18 mouse cellular contexts compared by ENCODE assay signal in genomic region chr3:128886678-128887077, GRCm38 (mm10).
"Had no signal": no experiment of that assay in that cellular context is flagged by ENCODE, and none has a peak within 500 bp of the region (broad histone marks: within the 10 kb centered on the region; RNA-seq: fewer than 3 reads in every experiment).

No protein-coding gene starts in this region.

- H3K4me2 ChIP-seq: limb, embryonic 12.5 days; liver, embryonic 12.5 days; liver, embryonic 15.5 days; midbrain, embryonic 15.5 days; neural tube, embryonic 13.5 days had no signal

- H3K27ac ChIP-seq: kidney, postnatal 0 days; layer of hippocampus, adult 2 months; limb, embryonic 12.5 days; liver, embryonic 12.5 days; liver, embryonic 15.5 days; midbrain, embryonic 10.5 days; midbrain, embryonic 15.5 days; neural tube, embryonic 13.5 days had no signal

- H3K36me3 ChIP-seq: limb, embryonic 12.5 days; liver, embryonic 12.5 days; liver, embryonic 15.5 days; midbrain, embryonic 10.5 days; midbrain, embryonic 15.5 days; neural tube, embryonic 13.5 days had no signal

- H3K9ac ChIP-seq: limb, embryonic 12.5 days; liver, embryonic 12.5 days; liver, embryonic 15.5 days; midbrain, embryonic 15.5 days; neural tube, embryonic 13.5 days had no signal

- H3K9me3 ChIP-seq: limb, embryonic 12.5 days; liver, embryonic 12.5 days; liver, embryonic 15.5 days; midbrain, embryonic 10.5 days; midbrain, embryonic 15.5 days; neural tube, embryonic 13.5 days had no signal

- H3K27me3 ChIP-seq: liver, embryonic 12.5 days; liver, embryonic 15.5 days; megakaryocyte, embryonic 14.5 days; midbrain, embryonic 15.5 days; neural tube, embryonic 13.5 days had no signal

- H3K4me3 ChIP-seq: layer of hippocampus, adult 2 months; limb, embryonic 12.5 days; liver, embryonic 12.5 days; liver, embryonic 15.5 days; megakaryocyte, embryonic 14.5 days; midbrain, embryonic 10.5 days; midbrain, embryonic 15.5 days; neural tube, embryonic 13.5 days had no signal

- H3K4me1 ChIP-seq: liver, embryonic 12.5 days; liver, embryonic 15.5 days; megakaryocyte, embryonic 14.5 days had no signal

- ATAC-seq: inflammation-experienced regulatory T-cells, adult 6 months; intestine, postnatal 0 days; liver, embryonic 12.5 days; midbrain, embryonic 15.5 days had no signal

- DNase-seq: kidney, adult 2 months; kidney, postnatal 25 days; layer of hippocampus, adult 9-11 months; liver; lung, adult 2 months; retina, postnatal 1 day; thymus, postnatal 25 days had no signal
